Mouse (Mus musculus): ENCODE measurements around the gene Olfr523.

Olfr523 gene

GRCm38 (mm10) chr7:140170863-140171262 lies 2.2 kb upstream of the Olfr523 start:
- in situ Hi-C loops (cut with MboI, MseI): no loop called here

GRCm38 (mm10) chr7:140179176-140179575 lies 6.2 kb downstream of the Olfr523 start:
- in situ Hi-C loops (cut with MboI, MseI): no loop called here

- in situ Hi-C loops (cut with MboI, MseI): loop anchor here (10.0 kb wide), 1 partner anchor 614 kb away; no protein-coding TSS in a partner anchor
Observed at GRCm38 (mm10) chr7:140180692-140181091, 7.7 kb downstream of the Olfr523 start.

- in situ Hi-C loops (cut with MboI, MseI): loop anchor here (10.0 kb wide), 1 partner anchor 611 kb away; no protein-coding TSS in a partner anchor
Observed at GRCm38 (mm10) chr7:140184206-140184605, 11.2 kb downstream of the Olfr523 start.

GRCm38 (mm10) chr7:140186646-140187620 lies 13.9 kb downstream of the Olfr523 start:
- in situ Hi-C loops (cut with MboI, MseI): loop anchor here (10.0 kb wide), 1 partner anchor 608 kb away; no protein-coding TSS in a partner anchor

GRCm38 (mm10) chr7:140187721-140188390 lies 14.8 kb downstream of the Olfr523 start:
- in situ Hi-C loops (cut with MboI, MseI): loop anchor here (10.0 kb wide), 1 partner anchor 607 kb away; no protein-coding TSS in a partner anchor

GRCm38 (mm10) chr7:140188391-140189328 lies 15.6 kb downstream of the Olfr523 start:
- in situ Hi-C loops (cut with MboI, MseI): loop anchor here (10.0 kb wide), 1 partner anchor 606 kb away; no protein-coding TSS in a partner anchor

- in situ Hi-C loops (cut with MboI, MseI): no loop called here
Observed at GRCm38 (mm10) chr7:140190435-140190834, 17.4 kb downstream of the Olfr523 start.

GRCm38 (mm10) chr7:140192445-140192844 lies 19.4 kb downstream of the Olfr523 start:
- in situ Hi-C loops (cut with MboI, MseI): no loop called here

- in situ Hi-C loops (cut with MboI, MseI): no loop called here
Observed at GRCm38 (mm10) chr7:140192851-140193250, 19.8 kb downstream of the Olfr523 start.

- in situ Hi-C loops (cut with MboI, MseI): no loop called here
Observed at GRCm38 (mm10) chr7:140194031-140194430, 21.0 kb downstream of the Olfr523 start.

GRCm38 (mm10) chr7:140196002-140196401 lies 23.0 kb downstream of the Olfr523 start:
- in situ Hi-C loops (cut with MboI, MseI): no loop called here

- in situ Hi-C loops (cut with MboI, MseI): no loop called here
Observed at GRCm38 (mm10) chr7:140201090-140201489, 28.1 kb downstream of the Olfr523 start.

- in situ Hi-C loops (cut with MboI, MseI): no loop called here
Observed at GRCm38 (mm10) chr7:140205864-140206263, 32.8 kb downstream of the Olfr523 start, which contains the start of gene Olfr524. TSS of gene Olfr524 (minus strand) at chr7:140205964.

GRCm38 (mm10) chr7:140206904-140207303 lies 33.9 kb downstream of the Olfr523 start:
- in situ Hi-C loops (cut with MboI, MseI): no loop called here

GRCm38 (mm10) chr7:140208153-140208552 lies 35.1 kb downstream of the Olfr523 start:
- in situ Hi-C loops (cut with MboI, MseI): no loop called here

GRCm38 (mm10) chr7:140208677-140209076 lies 35.7 kb downstream of the Olfr523 start:
- in situ Hi-C loops (cut with MboI, MseI): no loop called here

GRCm38 (mm10) chr7:140213841-140214240 lies 40.8 kb downstream of the Olfr523 start:
- in situ Hi-C loops (cut with MboI, MseI): no loop called here

- in situ Hi-C loops (cut with MboI, MseI): no loop called here
Observed at GRCm38 (mm10) chr7:140217967-140218366, 45.0 kb downstream of the Olfr523 start, which contains the start of gene Cd163l1. TSS of gene Cd163l1 (plus strand) at chr7:140218267.

GRCm38 (mm10) chr7:140219268-140219667 lies 46.3 kb downstream of the Olfr523 start:
- in situ Hi-C loops (cut with MboI, MseI): no loop called here

GRCm38 (mm10) chr7:140220375-140220774 lies 47.4 kb downstream of the Olfr523 start:
- in situ Hi-C loops (cut with MboI, MseI): no loop called here

Data from regulatory T cell (primary cell).